Mouse (Mus musculus): Measurements from ENCODE around the gene Col25a1. TPM values are rescaled to one million over a fixed set of nuclear protein-coding genes. Genes with fewer than 3 reads are reported as not detected.
A peak's percentile ranks its signal among the peaks of the same experiment; 100 is the strongest.

The Col25a1 gene
- polyA plus RNA-seq, 1 experiment from 2014 or later, result 7.0 TPM

DNA sequence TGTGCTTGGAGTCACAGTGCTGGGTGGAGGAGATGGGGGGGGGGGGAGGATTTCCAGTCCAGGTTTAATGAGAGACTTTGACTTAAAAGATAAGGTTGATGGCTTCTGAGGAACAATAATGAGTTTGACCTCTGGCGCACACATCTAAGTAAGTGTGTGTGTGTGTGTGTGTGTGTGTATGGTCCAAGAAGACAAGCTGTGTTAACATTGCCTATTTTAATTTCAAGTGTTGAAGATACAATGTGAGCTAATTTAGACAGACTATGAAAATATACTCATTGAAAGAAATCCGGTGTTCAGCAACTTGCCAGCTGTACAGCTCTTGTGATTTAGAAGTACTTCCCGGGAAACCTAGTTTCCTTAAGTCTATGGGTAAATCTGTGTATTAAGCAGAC, 199.3 kb downstream of the Col25a1 start:
- Histone ChIP-seq H3K4me3 (ENCODE audit: low read depth, low read length) (no peak overlapping the region), H3K27me3 (replicated peaks; ENCODE audit: insufficient read depth, low read length) (no peaks in the 10 kb centered on the region), H3K27ac (ENCODE audit: low read length) (no peak overlapping the region), H3K4me2 (replicated peaks; ENCODE audit: low read depth, low read length) (no peak overlapping the region), H3K9ac (replicated peaks; ENCODE audit: low read depth) (no peak overlapping the region), H3K36me3 (ENCODE audit: insufficient read depth, low read length) (no peaks in the 10 kb centered on the region), H3K9me3 (ENCODE audit: low read length) (no peaks in the 10 kb centered on the region), H3K4me1 (ENCODE audit: insufficient read depth, low read depth, low read length) (no peaks in the 10 kb centered on the region)
- peak; percentile 36; the same call in 1 of the 2 replicates for ATAC-seq
- no peak for TF ChIP-seq CTCF (IDR thresholded peaks at IDR 0.05)
- TF ChIP-seq EP300 (IDR thresholded peaks at IDR 0.05), result no peak
- DNase-seq (ENCODE audit: low spot score), result no peak
- WGBS, result 52% methylated on average over 3 of the region's 3 CpGs

DNA sequence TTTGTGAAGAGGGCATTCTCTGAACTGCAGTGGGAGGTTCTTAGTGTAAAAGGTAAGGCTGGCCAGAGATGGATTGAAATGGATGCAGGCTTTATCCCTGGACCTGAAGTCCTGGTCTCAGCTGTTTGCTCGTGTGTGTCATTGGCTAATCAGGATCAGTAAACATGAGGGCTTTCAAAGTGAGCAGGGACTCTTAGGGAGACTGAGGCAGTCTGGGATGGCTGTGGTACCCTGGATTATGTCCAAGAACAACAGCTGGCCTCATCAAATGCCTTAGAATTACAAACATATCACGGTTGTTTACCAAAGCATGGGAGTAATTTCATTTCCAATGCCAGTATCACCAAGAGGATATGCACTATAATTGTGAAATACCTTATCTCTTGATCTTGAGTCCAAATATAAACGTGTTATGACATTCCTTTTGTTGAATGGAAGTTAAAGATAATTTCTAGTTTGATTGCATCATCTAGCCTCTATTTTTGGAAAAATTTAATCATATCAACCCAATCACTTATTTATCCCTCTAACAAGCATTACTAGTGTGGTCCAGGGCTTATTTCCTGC, 201.1 kb downstream of the Col25a1 start:
- H3K9me3 ChIP-seq (ENCODE audit: low read length), result no peaks in the 10 kb centered on the region
- H3K36me3 ChIP-seq (ENCODE audit: insufficient read depth, low read length), result no peaks in the 10 kb centered on the region

GRCm38 (mm10) chr3:130337857-130338256, 206.6 kb downstream of the Col25a1 start:
- ATAC-seq, result peak; percentile 79
- H3K36me3 ChIP-seq (ENCODE audit: insufficient read depth, low read length), result no peaks in the 10 kb centered on the region
- H3K9ac ChIP-seq (replicated peaks; ENCODE audit: low read depth), result no peak overlapping the region
- peak overlapping the region; percentile 43 for H3K4me2 ChIP-seq (replicated peaks; ENCODE audit: low read depth, low read length)
- 13% methylated on average over 13 of the region's 13 CpGs for WGBS
- peak; percentile 83 for DNase-seq (ENCODE audit: low spot score)
- peak overlapping the region; percentile 10; the same call in 1 of the 2 replicates for H3K4me3 ChIP-seq (ENCODE audit: low read depth, low read length)
- TF ChIP-seq CTCF (IDR thresholded peaks at IDR 0.05) (no peak), EP300 (IDR thresholded peaks at IDR 0.05) (no peak)
- no peaks in the 10 kb centered on the region for H3K27me3 ChIP-seq (replicated peaks; ENCODE audit: insufficient read depth, low read length)
- H3K27ac ChIP-seq (ENCODE audit: low read length), result no peak overlapping the region
- H3K4me1 ChIP-seq (ENCODE audit: insufficient read depth, low read depth, low read length), result peaks cover 5% of the 10 kb centered on the region; the same call in 1 of the 2 replicates
- H3K9me3 ChIP-seq (ENCODE audit: low read length), result no peaks in the 10 kb centered on the region

More for the DNA sequence above, 201.1 kb downstream of the Col25a1 start:
- Histone ChIP-seq H3K27me3 (replicated peaks; ENCODE audit: insufficient read depth, low read length) (no peaks in the 10 kb centered on the region), H3K9ac (replicated peaks; ENCODE audit: low read depth) (no peak overlapping the region), H3K4me2 (replicated peaks; ENCODE audit: low read depth, low read length) (no peak overlapping the region), H3K27ac (ENCODE audit: low read length) (no peak overlapping the region), H3K4me3 (ENCODE audit: low read depth, low read length) (no peak overlapping the region), H3K4me1 (ENCODE audit: insufficient read depth, low read depth, low read length) (no peaks in the 10 kb centered on the region)
- ATAC-seq (no peak), DNase-seq (ENCODE audit: low spot score) (peak; percentile 44)
- WGBS, result 22% methylated on average over 3 of the region's 3 CpGs
- TF ChIP-seq EP300 (IDR thresholded peaks at IDR 0.05) (peak; percentile 57; the same call in 1 of the 2 replicates), CTCF (IDR thresholded peaks at IDR 0.05) (no peak)

GRCm38 (mm10) chr3:130338371-130338770, 207.1 kb downstream of the Col25a1 start:
- H3K9me3 ChIP-seq (ENCODE audit: low read length), result no peaks in the 10 kb centered on the region
- no peak for DNase-seq (ENCODE audit: low spot score)
- 36% methylated on average over 3 of the region's 3 CpGs for WGBS
- peaks cover 5% of the 10 kb centered on the region; the same call in 1 of the 2 replicates for H3K4me1 ChIP-seq (ENCODE audit: insufficient read depth, low read depth, low read length)
- no peaks in the 10 kb centered on the region for H3K36me3 ChIP-seq (ENCODE audit: insufficient read depth, low read length)
- H3K4me2 ChIP-seq (replicated peaks; ENCODE audit: low read depth, low read length), result no peak overlapping the region
- peak; percentile 31 for ATAC-seq
- H3K27me3 ChIP-seq (replicated peaks; ENCODE audit: insufficient read depth, low read length), result no peaks in the 10 kb centered on the region
- TF ChIP-seq CTCF (IDR thresholded peaks at IDR 0.05), result no peak
- TF ChIP-seq EP300 (IDR thresholded peaks at IDR 0.05), result no peak
- no peak overlapping the region for H3K4me3 ChIP-seq (ENCODE audit: low read depth, low read length)
- H3K9ac ChIP-seq (replicated peaks; ENCODE audit: low read depth), result no peak overlapping the region
- H3K27ac ChIP-seq (ENCODE audit: low read length), result no peak overlapping the region

GRCm38 (mm10) chr3:130350161-130350560, 218.9 kb downstream of the Col25a1 start:
- Histone ChIP-seq H3K36me3 (ENCODE audit: insufficient read depth, low read length) (no peaks in the 10 kb centered on the region), H3K27ac (ENCODE audit: low read length) (no peak overlapping the region), H3K4me2 (replicated peaks; ENCODE audit: low read depth, low read length) (no peak overlapping the region), H3K4me1 (ENCODE audit: insufficient read depth, low read depth, low read length) (no peaks in the 10 kb centered on the region), H3K9me3 (ENCODE audit: low read length) (no peaks in the 10 kb centered on the region), H3K4me3 (ENCODE audit: low read depth, low read length) (no peak overlapping the region), H3K27me3 (replicated peaks; ENCODE audit: insufficient read depth, low read length) (no peaks in the 10 kb centered on the region), H3K9ac (replicated peaks; ENCODE audit: low read depth) (no peak overlapping the region)
- DNase-seq (ENCODE audit: low spot score) (no peak), ATAC-seq (no peak)
- TF ChIP-seq EP300 (IDR thresholded peaks at IDR 0.05) (no peak), CTCF (IDR thresholded peaks at IDR 0.05) (no peak)
- WGBS, result 72% methylated on average over 6 of the region's 6 CpGs

GRCm38 (mm10) chr3:130354399-130355039, 223.2 kb downstream of the Col25a1 start:
- H3K4me1 ChIP-seq (ENCODE audit: insufficient read depth, low read depth, low read length), result no peaks in the 10 kb centered on the region; the same call in 1 of the 2 replicates
- H3K4me2 ChIP-seq (replicated peaks; ENCODE audit: low read depth, low read length), result no peak overlapping the region
- no peak overlapping the region for H3K27ac ChIP-seq (ENCODE audit: low read length)
- H3K27me3 ChIP-seq (replicated peaks; ENCODE audit: insufficient read depth, low read length), result no peaks in the 10 kb centered on the region
- 47% methylated on average over 4 of the region's 4 CpGs for WGBS
- no peaks in the 10 kb centered on the region for H3K9me3 ChIP-seq (ENCODE audit: low read length)
- DNase-seq (ENCODE audit: low spot score) (peak; percentile 55), ATAC-seq (no peak)
- TF ChIP-seq CTCF (IDR thresholded peaks at IDR 0.05) (no peak), EP300 (IDR thresholded peaks at IDR 0.05) (peak; percentile 37; the same call in 1 of the 2 replicates)
- no peak overlapping the region for H3K9ac ChIP-seq (replicated peaks; ENCODE audit: low read depth)
- no peak overlapping the region for H3K4me3 ChIP-seq (ENCODE audit: low read depth, low read length)
- no peaks in the 10 kb centered on the region for H3K36me3 ChIP-seq (ENCODE audit: insufficient read depth, low read length)

Measured in lung, postnatal 0 days (tissue).